Mouse (Mus musculus) megakaryocyte progenitor cell, adult 5-6 weeks (primary cell): ENCODE data around the gene Gm13871. TPM values are rescaled to one million over a fixed set of nuclear protein-coding genes. Genes with fewer than 3 reads are reported as not detected.
"Not testable (repeated sequence)": the region's sequence is repeated elsewhere in the genome, so short reads cannot be mapped to it uniquely, and the experiment has no call there.

Experiments used
- ATAC-seq: replicated peaks from 2 replicates; pipeline ENCODE4 v1.8.0; 2016; ENCODE audit warnings: mild to moderate bottlenecking, moderate TSS enrichment, inconsistent platforms; ENCODE audit not compliant: poor library complexity
- total RNA-seq, 2 experiments: library from RNA; stranded (forward) in 1 of 2; stranded (reverse) in 1 of 2; fragments of 157-497, 149-512 nt in 1 of 2; fragments of 200-1000 nt in 1 of 2; gene quantifications; 2 replicates each; pipeline versions ENCODE4 v1.2.3 to v1.2.4; 2015 to 2017

The Gm13871 gene
- total RNA-seq (2015) (not detected in 2 replicates), total RNA-seq (2017) (not detected in 2 replicates)

DNA sequence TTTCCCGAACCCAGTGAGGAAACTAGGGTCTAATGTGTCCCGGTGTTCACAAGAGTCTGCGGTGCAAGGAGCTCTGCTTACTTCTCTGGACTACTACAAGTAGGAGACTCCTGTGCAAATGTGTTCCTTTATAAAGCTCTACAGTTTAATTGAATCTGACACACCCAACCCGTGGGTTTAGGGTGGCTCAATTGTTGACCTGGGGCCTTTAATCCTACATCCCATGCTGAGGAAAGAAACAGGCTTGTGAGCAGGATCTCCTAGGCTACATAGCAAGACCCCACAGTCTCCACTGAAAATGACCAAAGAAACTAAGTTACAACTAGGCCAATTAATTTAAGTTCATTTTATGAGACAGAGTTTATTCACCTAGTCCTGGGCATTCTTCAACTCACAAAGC, at the start of gene Gm13871:
Gm13871 (minus strand) TSS at position 101 of the 400 bp plus-strand sequence.
- ATAC-seq, result not testable (repeated sequence)

DNA sequence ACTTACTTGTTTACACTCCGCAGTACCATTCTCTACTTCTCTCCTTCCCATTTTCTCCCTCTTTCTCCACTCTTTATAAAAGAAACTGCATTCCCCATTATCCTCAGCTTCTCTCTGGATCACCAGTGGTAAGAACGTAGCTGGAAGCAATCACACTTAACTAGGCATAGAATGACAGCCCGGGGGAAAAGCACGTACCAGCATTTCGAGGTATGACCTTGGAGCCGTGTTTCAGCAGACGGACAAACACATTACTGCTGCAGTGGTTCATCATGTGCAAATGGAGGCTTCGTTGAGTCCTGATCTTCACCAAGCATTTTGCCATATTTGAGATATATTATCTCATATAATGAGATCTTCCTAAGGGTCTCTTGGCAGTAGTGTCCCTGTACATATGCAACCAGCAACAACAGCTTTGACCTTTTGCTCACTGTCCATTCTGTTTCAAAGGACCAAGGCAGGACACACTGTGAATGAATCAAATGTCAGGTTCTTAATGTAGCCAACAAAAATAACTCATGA, 44.7 kb upstream of the Gm13871 start, which contains the start of gene 2310002L09Rik:
2310002L09Rik (minus strand) TSS at position 472 of the 522 bp plus-strand sequence.
- ATAC-seq, result no peak

- not testable (repeated sequence) for ATAC-seq
Measured at GRCm38 (mm10) chr4:73920660-73921059, 14.9 kb upstream of the Gm13871 start, which contains the start of gene Gm11756. Gene Gm11756 (minus strand): TSS chr4:73920760.

DNA sequence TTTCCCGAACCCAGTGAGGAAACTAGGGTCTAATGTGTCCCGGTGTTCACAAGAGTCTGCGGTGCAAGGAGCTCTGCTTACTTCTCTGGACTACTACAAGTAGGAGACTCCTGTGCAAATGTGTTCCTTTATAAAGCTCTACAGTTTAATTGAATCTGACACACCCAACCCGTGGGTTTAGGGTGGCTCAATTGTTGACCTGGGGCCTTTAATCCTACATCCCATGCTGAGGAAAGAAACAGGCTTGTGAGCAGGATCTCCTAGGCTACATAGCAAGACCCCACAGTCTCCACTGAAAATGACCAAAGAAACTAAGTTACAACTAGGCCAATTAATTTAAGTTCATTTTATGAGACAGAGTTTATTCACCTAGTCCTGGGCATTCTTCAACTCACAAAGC, 14.7 kb downstream of the Gm13871 start, which contains the start of gene Gm11757:
Gm11757 (minus strand) TSS at position 101 of the 400 bp plus-strand sequence.
- ATAC-seq, result not testable (repeated sequence)

- ATAC-seq, result not testable (repeated sequence)
Measured at GRCm38 (mm10) chr4:73876166-73876565, 29.6 kb downstream of the Gm13871 start, which contains the start of gene Gm11758. Gene Gm11758 (minus strand): TSS chr4:73876266.

Other genes with a start within 250 kb of the Gm13871 start
- not detected in 2 replicates for gene Gm11239, start 237.6 kb downstream of the Gm13871 start, total RNA-seq (2015)
- not detected in 2 replicates for gene Gm11239, start 237.6 kb downstream of the Gm13871 start, total RNA-seq (2017)
- gene Gm428, start 222.4 kb downstream of the Gm13871 start, total RNA-seq (2015), result not detected in 2 replicates
- not detected in 2 replicates for gene Gm428, start 222.4 kb downstream of the Gm13871 start, total RNA-seq (2017)
- gene Rasef, start 115.0 kb downstream of the Gm13871 start, total RNA-seq (2015), result not detected in 2 replicates
- not detected in 2 replicates for gene Rasef, start 115.0 kb downstream of the Gm13871 start, total RNA-seq (2017)
- not detected in 2 replicates for gene Gm11758, start 29.7 kb downstream of the Gm13871 start, total RNA-seq (2015)
- not detected in 2 replicates for gene Gm11758, start 29.7 kb downstream of the Gm13871 start, total RNA-seq (2017)
- gene Gm11757, start 14.8 kb downstream of the Gm13871 start, total RNA-seq (2015), result not detected in 2 replicates
- gene Gm11757, start 14.8 kb downstream of the Gm13871 start, total RNA-seq (2017), result not detected in 2 replicates
- gene Gm11756, start 14.8 kb upstream of the Gm13871 start, total RNA-seq (2015), result not detected in 2 replicates
- not detected in 2 replicates for gene Gm11756, start 14.8 kb upstream of the Gm13871 start, total RNA-seq (2017)
- gene 2310002L09Rik, start 44.9 kb upstream of the Gm13871 start, total RNA-seq (2015), result not detected in 2 replicates
- gene 2310002L09Rik, start 44.9 kb upstream of the Gm13871 start, total RNA-seq (2017), result not detected in 2 replicates
- not detected in 2 replicates for gene Frmd3, start 107.5 kb upstream of the Gm13871 start, total RNA-seq (2015)
- gene Frmd3, start 107.5 kb upstream of the Gm13871 start, total RNA-seq (2017), result not detected in 2 replicates